Mouse (Mus musculus): ENCODE measurements around the gene Osgep. TPM values are rescaled to one million over a fixed set of nuclear protein-coding genes. Genes with fewer than 3 reads are reported as not detected.
A peak's percentile ranks its signal among the peaks of the same experiment; 100 is the strongest.

Gene Osgep
- total RNA-seq, 2 experiments from 2014 or later, result 107 to 125 TPM

DNA sequence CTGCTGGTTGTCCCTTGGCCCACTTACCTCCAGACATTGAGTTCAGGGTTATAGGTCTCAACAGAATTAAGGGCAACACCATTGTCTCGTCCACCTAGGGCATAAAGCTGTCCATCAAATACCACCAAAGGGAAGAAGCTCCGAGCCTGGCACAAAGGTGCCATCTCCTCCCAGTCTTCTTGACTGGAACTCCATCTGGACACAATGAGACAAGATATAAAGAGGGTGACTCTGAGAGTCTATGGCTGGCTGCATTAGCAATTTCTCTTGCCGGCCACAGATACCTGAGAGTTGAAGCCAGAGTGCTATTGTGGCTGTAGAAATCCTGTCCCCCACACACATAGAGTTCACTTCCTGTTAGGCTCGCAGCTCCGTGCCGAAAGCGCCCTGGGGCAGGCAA lies 32.6 kb downstream of the Osgep start:
- ATAC-seq (ENCODE audit: poor library complexity, severe bottlenecking), result peak; percentile 30; the same call in 1 of the 2 replicates

DNA sequence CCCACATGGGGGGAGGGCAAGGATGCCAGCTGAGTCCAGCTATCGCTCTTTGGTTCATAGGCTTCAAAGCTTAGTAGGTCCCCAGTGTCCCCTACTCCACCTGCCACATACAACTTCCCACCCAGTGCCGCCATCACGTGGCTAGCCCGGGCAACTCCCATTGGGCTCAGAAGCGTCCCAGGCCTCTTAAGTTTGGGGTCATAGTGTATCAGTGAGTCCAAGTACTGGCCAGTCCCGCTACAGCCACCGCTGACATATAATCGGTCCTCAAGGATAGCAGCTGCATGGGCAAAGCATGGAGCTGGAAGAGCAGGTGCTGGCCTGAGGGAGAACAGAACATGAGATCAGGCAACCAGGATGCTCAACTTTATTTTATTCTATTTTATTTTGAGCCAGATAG lies 33.1 kb downstream of the Osgep start:
- ATAC-seq (ENCODE audit: poor library complexity, severe bottlenecking), result no peak

- ATAC-seq (ENCODE audit: poor library complexity, severe bottlenecking), result no peak
These were observed 48.3 kb downstream of the Osgep start for GRCm38 (mm10) chr14:50876236-50876950.

GRCm38 (mm10) chr14:50875591-50876230 lies 49.0 kb downstream of the Osgep start:
- ATAC-seq (ENCODE audit: poor library complexity, severe bottlenecking), result peak; percentile 86

- ATAC-seq (ENCODE audit: poor library complexity, severe bottlenecking), result no peak
These were observed 49.5 kb downstream of the Osgep start for GRCm38 (mm10) chr14:50875175-50875574.

DNA sequence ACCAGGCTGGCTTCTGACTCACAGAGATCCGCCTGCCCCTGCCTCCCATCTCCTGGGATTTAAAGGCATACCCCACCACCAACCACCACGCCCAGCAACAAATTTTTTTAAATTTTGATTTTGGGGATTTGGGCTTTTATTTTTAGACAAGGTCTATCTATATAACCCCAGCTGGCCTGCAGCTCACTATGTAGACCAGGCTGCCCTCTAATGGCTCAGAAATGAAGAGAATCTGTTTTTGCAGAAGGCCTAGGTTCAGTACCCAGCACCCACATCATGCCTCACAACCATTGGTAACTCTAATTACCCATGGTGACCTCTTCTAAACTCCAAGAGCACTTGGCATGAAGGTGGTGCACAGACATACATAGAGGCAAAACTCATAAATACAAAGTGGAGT lies 53.4 kb downstream of the Osgep start:
- ATAC-seq (ENCODE audit: poor library complexity, severe bottlenecking), result no peak

DNA sequence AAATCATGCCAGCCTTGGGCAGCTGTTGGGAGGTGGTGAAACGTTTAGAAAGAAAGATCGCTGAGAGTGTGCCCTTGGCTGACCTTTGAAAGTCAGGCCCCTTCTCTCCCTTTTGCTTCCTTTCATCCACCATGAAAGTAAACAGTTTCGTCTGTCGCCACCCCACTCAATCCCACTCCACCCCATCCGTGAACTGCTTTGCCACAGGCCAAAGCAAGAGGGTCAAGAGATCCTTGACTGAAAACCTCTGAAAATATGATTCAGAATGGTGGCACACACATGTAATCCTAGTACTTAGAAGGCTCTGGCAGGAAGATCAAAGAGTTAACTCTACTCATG lies 53.9 kb downstream of the Osgep start:
- ATAC-seq (ENCODE audit: poor library complexity, severe bottlenecking), result no peak; the same call in none of the 2 replicates

- peak; percentile 93 for ATAC-seq (ENCODE audit: poor library complexity, severe bottlenecking)
These were observed 54.5 kb downstream of the Osgep start, which contains the start of gene Tep1 for GRCm38 (mm10) chr14:50869889-50870804. Gene Tep1, minus strand, starts transcription at chr14:50870560.

GRCm38 (mm10) chr14:50868656-50869055 lies 56.0 kb downstream of the Osgep start:
- no peak for ATAC-seq (ENCODE audit: poor library complexity, severe bottlenecking)

DNA sequence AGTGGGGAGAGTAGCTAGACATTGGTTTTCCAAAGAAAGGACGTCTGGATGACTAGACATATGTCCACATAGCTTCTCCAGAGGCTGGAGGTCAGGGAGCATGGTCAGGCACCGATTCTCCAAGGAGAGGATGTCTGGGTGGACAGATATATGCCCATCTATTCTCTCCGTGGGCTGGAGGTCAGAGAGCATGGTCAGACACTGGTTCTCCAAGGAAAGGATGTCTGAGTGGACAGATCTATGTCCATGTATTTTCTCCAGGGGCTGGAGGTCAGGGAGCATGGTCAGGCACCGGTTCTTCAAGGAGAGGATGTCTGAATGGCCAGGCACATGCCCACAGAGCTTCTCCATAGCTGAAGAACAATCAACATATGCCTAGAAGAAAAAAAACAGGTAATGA lies 56.5 kb downstream of the Osgep start:
- no peak for ATAC-seq (ENCODE audit: poor library complexity, severe bottlenecking)

DNA sequence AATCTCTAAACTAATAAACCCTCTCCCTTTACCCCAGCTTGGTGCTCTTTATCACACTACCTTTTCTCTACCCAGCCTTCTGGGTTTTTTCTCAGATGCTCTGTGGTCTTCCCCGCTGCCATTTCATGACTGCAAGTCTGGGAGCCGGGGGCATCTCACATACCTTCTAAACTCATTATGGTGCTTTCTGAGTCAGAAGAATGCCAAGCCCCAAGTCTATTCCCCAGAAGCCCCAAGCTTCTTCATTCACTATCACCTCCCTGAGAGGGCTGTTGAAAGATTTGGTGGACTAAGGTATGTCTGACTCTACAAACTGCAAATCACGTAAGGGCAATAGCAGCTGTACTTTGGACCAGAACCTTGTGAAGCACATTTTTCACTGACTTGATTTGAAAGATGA lies 57.7 kb downstream of the Osgep start:
- no peak for ATAC-seq (ENCODE audit: poor library complexity, severe bottlenecking)

DNA sequence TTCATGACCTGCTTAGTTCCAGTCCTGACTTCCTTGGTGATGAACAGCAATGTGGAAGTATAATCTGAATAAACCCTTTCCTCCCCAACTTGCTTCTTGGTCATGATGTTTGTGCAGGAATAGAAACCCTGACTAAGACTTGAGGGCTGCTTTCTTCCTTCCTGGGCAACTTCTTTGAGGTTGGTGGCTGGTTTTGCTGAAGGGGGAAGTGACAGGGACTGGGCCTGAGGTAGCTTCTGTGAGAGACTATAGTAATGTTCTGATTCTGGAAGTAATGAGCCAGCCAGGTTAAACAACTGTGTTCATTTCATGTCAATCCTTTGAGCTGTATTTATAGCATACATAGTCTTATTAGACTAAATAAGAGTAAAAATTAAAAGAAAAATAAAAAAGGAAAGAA lies 59.7 kb downstream of the Osgep start:
- peak; percentile 90 for ATAC-seq (ENCODE audit: poor library complexity, severe bottlenecking)

DNA sequence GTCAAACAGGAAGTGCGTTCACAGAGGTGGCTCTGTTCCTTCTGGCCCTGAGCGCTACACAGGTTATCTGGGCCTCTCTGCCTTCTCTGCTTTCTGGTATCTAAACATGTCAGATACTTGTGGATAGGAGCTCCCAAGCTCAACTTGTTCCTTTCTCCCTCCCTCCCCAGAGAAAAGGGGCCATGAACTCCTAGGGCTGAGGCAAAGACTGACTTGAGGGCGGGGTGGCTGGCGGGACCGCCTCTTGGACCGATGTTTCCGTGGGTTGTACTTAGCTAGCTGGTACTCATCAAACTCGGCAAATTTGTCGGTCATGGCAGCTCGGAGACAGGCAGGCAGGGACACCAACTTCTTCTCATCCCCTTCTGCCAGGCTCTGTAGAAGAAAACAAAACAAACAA lies 62.1 kb downstream of the Osgep start:
- no peak for ATAC-seq (ENCODE audit: poor library complexity, severe bottlenecking)

Other genes with a start within 250 kb of the Osgep start
- gene Olfr747, start 231.7 kb downstream of the Osgep start, total RNA-seq (2015), result not detected in 2 replicates
- not detected in 2 replicates for gene Olfr747, start 231.7 kb downstream of the Osgep start, total RNA-seq (2017)
- not detected in 2 replicates for gene Olfr748, start 217.5 kb downstream of the Osgep start, total RNA-seq (2015)
- gene Olfr748, start 217.5 kb downstream of the Osgep start, total RNA-seq (2017), result not detected in 2 replicates
- not detected in 2 replicates for gene Olfr749, start 179.8 kb downstream of the Osgep start, total RNA-seq (2015)
- gene Olfr749, start 179.8 kb downstream of the Osgep start, total RNA-seq (2017), result not detected in 2 replicates
- 21.2 and 23.1 TPM in 2 replicates for gene Ttc5, start 139.4 kb downstream of the Osgep start, total RNA-seq (2015)
- 35.4 and 39.4 TPM in 2 replicates for gene Ttc5, start 139.4 kb downstream of the Osgep start, total RNA-seq (2017)
- gene Ccnb1ip1, start 117.2 kb downstream of the Osgep start, total RNA-seq (2015), result not detected in 2 replicates
- gene Ccnb1ip1, start 117.2 kb downstream of the Osgep start, total RNA-seq (2017), result not detected in 2 replicates
- gene Parp2, start 117.1 kb downstream of the Osgep start, total RNA-seq (2015), result 59.7 and 62.1 TPM in 2 replicates
- gene Parp2, start 117.1 kb downstream of the Osgep start, total RNA-seq (2017), result 53.6 and 78.7 TPM in 2 replicates
- 200 and 215 TPM in 2 replicates for gene Tep1, start 54.3 kb downstream of the Osgep start, total RNA-seq (2015)
- gene Tep1, start 54.3 kb downstream of the Osgep start, total RNA-seq (2017), result 131 and 161 TPM in 2 replicates
- 0.07 and 0.27 TPM in 2 replicates for gene Klhl33, start 27.4 kb downstream of the Osgep start, total RNA-seq (2015)
- gene Klhl33, start 27.4 kb downstream of the Osgep start, total RNA-seq (2017), result 0.28 and 0.40 TPM in 2 replicates
- gene Apex1, start 75 bp upstream of the Osgep start, total RNA-seq (2015), result 46.3 and 64.2 TPM in 2 replicates
- 34.8 and 47.0 TPM in 2 replicates for gene Apex1, start 75 bp upstream of the Osgep start, total RNA-seq (2017)
- 115 and 118 TPM in 2 replicates for gene Pip4p1, start 6.0 kb upstream of the Osgep start, total RNA-seq (2015)
- 38.5 and 39.9 TPM in 2 replicates for gene Pip4p1, start 6.0 kb upstream of the Osgep start, total RNA-seq (2017)
- 329 and 405 TPM in 2 replicates for gene Pnp, start 6.2 kb upstream of the Osgep start, total RNA-seq (2015)
- gene Pnp, start 6.2 kb upstream of the Osgep start, total RNA-seq (2017), result 158 and 204 TPM in 2 replicates
- gene Gm49342, start 19.6 kb upstream of the Osgep start, total RNA-seq (2015), result 43.8 TPM in 1 of 2 replicates, not detected in the other
- gene Gm49342, start 19.6 kb upstream of the Osgep start, total RNA-seq (2017), result 161 and 177 TPM in 2 replicates
- gene Pnp2, start 31.1 kb upstream of the Osgep start, total RNA-seq (2015), result 14.4 and 16.7 TPM in 2 replicates
- 6.7 and 9.6 TPM in 2 replicates for gene Pnp2, start 31.1 kb upstream of the Osgep start, total RNA-seq (2017)
- gene Rnase10, start 82.9 kb upstream of the Osgep start, total RNA-seq (2015), result not detected in 2 replicates
- gene Rnase10, start 82.9 kb upstream of the Osgep start, total RNA-seq (2017), result not detected in 2 replicates
- 0.11 TPM in 1 of 2 replicates, not detected in the other for gene Rnase9, start 117.0 kb upstream of the Osgep start, total RNA-seq (2015)
- gene Rnase9, start 117.0 kb upstream of the Osgep start, total RNA-seq (2017), result not detected in 2 replicates
- gene Rnase11, start 125.3 kb upstream of the Osgep start, total RNA-seq (2015), result not detected in 2 replicates
- gene Rnase11, start 125.3 kb upstream of the Osgep start, total RNA-seq (2017), result not detected in 2 replicates
- gene Rnase12, start 132.8 kb upstream of the Osgep start, total RNA-seq (2015), result 11.4 and 11.6 TPM in 2 replicates
- 8.2 and 10.4 TPM in 2 replicates for gene Rnase12, start 132.8 kb upstream of the Osgep start, total RNA-seq (2017)
- not detected in 2 replicates for gene Olfr750, start 149.5 kb upstream of the Osgep start, total RNA-seq (2015)
- gene Olfr750, start 149.5 kb upstream of the Osgep start, total RNA-seq (2017), result not detected in 2 replicates
- 36.2 and 44.8 TPM in 2 replicates for gene Rnase4, start 166.2 kb upstream of the Osgep start, total RNA-seq (2015)
- 21.0 and 22.3 TPM in 2 replicates for gene Rnase4, start 166.2 kb upstream of the Osgep start, total RNA-seq (2017)
- 8.2 and 10.0 TPM in 2 replicates for gene Ang, start 166.3 kb upstream of the Osgep start, total RNA-seq (2015)
- gene Ang, start 166.3 kb upstream of the Osgep start, total RNA-seq (2017), result 9.4 and 13.7 TPM in 2 replicates
- not detected in 2 replicates for gene Eddm3b, start 189.5 kb upstream of the Osgep start, total RNA-seq (2015)
- gene Eddm3b, start 189.5 kb upstream of the Osgep start, total RNA-seq (2017), result not detected in 2 replicates
- 288 and 294 TPM in 2 replicates for gene Rnase6, start 199.0 kb upstream of the Osgep start, total RNA-seq (2015)
- gene Rnase6, start 199.0 kb upstream of the Osgep start, total RNA-seq (2017), result 303 and 351 TPM in 2 replicates
- not detected in 2 replicates for gene Rnase1, start 221.9 kb upstream of the Osgep start, total RNA-seq (2015)
- gene Rnase1, start 221.9 kb upstream of the Osgep start, total RNA-seq (2017), result not detected in 2 replicates
- gene Rnase2b, start 237.4 kb upstream of the Osgep start, total RNA-seq (2015), result 7.5 and 8.9 TPM in 2 replicates
- 0.92 and 4.3 TPM in 2 replicates for gene Rnase2b, start 237.4 kb upstream of the Osgep start, total RNA-seq (2017)

Measured in megakaryocyte, adult 5-6 weeks (primary cell).